Mouse (Mus musculus) left cerebral cortex, postnatal 4 days (tissue): ENCODE measurements at regions not wholly inside any gene's neighbourhood (a gene's known extent, or its start where the extent isn't known, plus 50 kb on each side); places are given as distances from the start of the nearest gene placed in this dataset.

Experiments used
- DNase-seq: peaks from one replicate; pipeline ENCODE4 v3.0.0-alpha.2; 2022
- intact Hi-C: fragments of 180-260 bp; cut with DNase I; formaldehyde crosslinking; loops from one replicate; pipeline ENCODE4 v1.15.1; 2025

GRCm38 (mm10) chr1:107908236-107909063 is 318.6 kb downstream of the Serpinb8 start:
- intact Hi-C loops, result no loop called here

DNA sequence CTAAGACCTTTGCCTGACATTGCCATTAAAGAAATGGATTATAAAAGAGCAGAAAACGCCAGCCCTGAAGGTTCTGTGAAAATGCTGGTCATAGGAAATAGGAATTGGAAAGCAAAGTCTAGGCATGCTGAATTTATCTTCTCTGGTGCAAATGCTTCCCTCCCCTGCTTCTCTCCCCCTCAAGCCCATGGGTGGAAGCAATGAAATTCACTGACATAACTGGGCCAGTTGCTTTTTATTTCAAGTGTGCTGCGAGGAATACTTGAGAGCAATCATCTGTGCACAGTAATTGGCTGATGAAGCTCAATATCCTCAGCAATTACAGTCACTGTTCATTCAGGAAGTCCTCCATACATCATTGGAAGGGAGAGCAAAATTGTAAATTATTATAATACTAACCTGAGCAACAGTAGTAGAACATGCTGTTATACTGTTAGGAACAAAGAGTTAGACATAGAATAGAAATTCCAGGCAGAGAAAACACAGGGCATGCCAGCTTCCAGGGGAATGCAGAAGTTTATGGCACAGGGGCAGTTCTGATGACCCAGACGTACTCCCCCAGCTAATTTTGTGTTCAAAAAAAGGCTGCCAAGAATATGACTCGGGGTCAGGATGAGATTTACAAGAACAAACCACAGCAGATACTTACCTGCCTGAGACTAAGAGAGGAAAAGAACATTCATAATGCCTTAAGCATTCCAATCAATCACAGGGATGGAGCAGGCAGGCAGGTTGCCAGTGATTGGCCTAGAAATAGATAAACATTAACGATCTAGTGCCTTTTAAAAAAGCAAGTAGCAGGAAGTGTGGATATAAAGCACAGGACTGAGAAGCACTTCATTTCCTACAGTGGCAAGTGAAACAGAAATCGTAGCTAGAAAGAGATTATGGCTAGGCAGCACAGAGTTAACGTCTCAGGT is 325.1 kb downstream of the Serpinb8 start:
- intact Hi-C loops, result no loop called here
- DNase-seq, result no peak

More at GRCm38 (mm10) chr1:107908236-107909063, 318.6 kb downstream of the Serpinb8 start:
- DNase-seq, result peak; percentile 51

- DNase-seq, result no peak
- intact Hi-C loops, result no loop called here
These were observed 327.2 kb downstream of the Serpinb8 start for GRCm38 (mm10) chr1:107917037-107917436.

GRCm38 (mm10) chr1:107941601-107942270 is 351.9 kb downstream of the Serpinb8 start:
- intact Hi-C loops, result no loop called here

DNA sequence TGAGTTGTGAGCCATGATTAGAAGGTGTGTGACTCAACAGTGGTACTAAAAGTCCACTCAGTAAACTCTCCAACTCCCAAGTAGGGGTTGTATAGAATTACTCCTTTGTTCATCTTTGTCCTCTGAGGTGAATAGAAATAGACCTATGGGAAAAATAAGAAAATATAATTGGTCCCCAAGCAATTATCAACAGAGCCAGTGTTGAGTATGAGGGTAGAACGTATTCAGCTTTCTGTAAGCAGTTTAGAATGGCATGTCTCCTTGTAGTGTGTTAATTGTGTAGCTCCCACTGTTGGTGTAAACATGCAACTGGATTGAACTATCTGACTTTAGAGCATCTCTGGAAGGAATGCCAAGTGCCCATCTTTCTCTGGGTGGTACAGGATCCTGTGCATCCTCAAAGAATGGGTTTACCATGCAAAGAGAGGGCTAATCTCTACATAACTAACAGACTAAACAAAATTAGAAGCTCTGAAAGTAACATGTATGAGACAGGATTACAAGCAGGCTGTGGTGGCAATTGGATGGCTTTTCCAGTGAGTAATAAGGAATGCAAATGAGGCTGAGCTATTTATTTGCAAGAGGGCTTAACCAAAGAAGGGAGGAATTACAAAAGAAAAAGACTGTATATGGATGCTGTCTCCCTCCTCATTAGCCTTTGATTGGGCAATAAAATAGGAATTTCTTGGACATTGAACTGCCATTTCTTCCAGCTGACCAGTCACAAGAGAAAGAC is 356.6 kb downstream of the Serpinb8 start:
- no peak for DNase-seq
- intact Hi-C loops, result no loop called here

More at GRCm38 (mm10) chr1:107941601-107942270, 351.9 kb downstream of the Serpinb8 start:
- no peak for DNase-seq

DNA sequence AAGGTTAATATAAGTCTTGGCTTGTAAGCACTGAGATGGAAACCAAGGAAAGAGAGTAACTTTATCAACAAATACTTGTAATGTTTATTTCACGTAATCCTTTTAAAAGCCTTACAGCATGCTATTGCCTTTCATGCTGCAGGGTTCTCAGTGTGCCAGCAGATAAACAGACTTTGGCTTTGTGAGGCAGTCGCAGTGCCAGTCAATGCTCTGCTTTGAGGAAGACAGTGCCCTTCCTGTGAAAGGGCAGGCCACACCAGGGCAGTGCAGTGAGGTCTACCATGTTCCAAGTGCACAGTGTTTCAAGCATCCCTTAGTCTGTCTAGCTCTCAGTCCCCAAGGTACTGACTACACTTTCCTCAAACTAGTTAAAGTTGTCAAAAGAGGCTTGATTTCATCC is 360.6 kb downstream of the Serpinb8 start:
- intact Hi-C loops, result no loop called here
- peak; percentile 1 for DNase-seq

- intact Hi-C loops, result no loop called here
- DNase-seq, result no peak
These were observed 371.2 kb downstream of the Serpinb8 start for GRCm38 (mm10) chr1:107961009-107961408.

DNA sequence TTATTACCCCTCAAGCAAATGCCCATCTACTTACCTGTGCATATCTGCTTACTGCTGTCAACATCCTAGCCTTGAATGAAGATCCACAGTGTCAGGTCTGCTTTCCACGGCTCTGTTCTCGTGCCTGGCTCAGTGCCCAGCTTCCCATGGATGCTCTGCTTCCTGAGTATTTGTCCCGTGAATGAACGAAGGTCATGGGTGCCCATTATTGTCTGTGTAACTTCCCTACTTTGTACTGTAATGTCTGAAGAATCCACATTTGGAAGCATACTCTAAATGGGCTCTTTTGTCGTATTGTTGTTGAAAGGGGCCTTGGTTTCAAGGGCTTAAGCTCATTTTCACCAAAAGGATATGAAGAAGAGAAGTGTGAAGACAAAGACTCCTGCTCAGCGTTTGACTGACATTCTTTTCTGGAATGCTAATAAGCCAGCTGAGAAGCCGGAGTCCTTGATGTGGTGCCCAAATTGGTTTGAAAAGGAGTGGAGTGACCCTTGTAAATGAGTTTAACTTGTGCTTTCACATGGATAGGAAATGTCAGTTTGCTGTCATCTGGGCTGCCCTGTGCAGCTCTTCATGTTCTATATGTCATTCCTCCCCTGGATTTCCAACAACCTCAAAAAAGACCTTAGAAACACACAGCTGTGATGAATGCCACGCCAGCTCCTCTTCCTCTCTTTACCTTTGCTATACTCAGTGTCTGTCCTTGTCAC is 386.0 kb downstream of the Serpinb8 start:
- DNase-seq, result peak; percentile 5
- intact Hi-C loops, result no loop called here

DNA sequence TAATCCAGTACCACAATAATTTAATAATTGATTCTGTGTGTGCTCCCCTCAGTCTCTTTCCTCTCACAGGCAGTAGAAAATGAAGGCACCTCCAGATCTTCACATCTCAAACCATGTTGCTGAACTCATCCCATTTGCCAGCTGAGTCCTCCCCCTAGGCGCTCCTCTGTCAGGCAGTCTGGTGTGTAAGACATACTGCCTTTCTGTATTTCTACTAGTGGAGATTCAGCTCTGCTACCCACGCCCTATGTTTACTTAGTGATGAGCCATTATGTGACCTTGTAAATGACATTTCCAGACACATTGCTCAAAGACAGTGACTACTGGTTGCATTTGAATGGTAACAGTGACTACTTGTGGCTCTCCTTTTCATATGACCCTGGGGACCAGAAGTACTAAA is 387.9 kb downstream of the Serpinb8 start:
- intact Hi-C loops, result no loop called here

DNA sequence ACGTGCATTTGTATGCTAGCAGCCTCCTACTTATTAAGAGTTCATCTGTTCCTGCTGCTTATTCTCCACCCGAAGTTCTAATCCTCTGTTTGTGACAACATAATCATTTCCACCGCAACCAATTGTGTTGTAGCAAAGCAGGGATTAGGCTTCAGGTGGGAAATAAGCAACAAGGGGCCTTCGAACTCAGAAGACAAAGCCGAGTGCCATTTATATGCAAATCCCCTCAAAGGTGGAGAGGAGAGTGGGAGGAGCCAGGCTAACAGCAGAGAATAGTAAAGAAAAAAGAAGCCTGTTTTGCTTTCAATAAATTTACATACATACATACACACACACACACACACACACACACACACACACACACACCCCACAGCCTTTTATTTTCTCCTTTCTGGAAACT is 388.6 kb downstream of the Serpinb8 start:
- intact Hi-C loops, result no loop called here
- no peak for DNase-seq

More for the DNA sequence above, 387.9 kb downstream of the Serpinb8 start:
- no peak for DNase-seq

DNA sequence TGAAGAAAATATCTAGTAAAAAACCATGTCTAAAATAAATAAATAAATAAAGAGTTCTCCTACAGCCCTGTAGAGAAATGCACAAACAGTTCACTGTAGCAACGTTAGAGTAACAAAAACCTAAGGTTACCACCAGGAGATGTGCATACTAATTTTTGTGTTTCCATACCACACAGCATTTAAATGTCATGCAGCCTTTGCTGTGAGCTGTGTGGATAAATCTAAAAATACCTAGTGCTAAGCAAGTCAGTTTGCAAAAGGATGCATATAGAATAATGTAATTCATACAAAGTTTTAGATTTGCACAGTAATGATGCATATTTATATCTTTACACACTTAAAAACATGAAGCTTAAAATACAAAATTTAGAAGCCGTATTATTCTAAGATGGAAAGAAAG is 395.8 kb downstream of the Serpinb8 start:
- intact Hi-C loops, result no loop called here
- DNase-seq, result no peak

DNA sequence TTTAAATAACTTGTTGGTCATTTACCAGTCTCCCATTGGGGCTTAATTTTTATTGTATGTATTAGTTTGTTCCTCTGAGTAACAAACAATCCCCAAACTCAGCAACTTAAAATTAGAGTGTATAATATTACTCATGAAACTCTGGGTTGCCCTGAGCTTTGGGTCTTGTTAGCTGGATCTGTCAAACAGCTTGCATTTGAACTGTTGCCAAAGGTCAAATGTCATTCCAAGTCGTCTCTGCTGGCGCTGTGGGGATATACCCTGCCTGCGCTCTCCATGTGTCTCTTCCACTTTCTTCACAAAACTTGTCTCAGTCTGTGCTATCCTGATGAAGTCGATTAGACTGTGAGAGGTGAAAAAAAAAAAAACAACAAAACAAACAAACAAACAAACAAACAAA is 398.3 kb downstream of the Serpinb8 start:
- intact Hi-C loops, result no loop called here
- no peak for DNase-seq

DNA sequence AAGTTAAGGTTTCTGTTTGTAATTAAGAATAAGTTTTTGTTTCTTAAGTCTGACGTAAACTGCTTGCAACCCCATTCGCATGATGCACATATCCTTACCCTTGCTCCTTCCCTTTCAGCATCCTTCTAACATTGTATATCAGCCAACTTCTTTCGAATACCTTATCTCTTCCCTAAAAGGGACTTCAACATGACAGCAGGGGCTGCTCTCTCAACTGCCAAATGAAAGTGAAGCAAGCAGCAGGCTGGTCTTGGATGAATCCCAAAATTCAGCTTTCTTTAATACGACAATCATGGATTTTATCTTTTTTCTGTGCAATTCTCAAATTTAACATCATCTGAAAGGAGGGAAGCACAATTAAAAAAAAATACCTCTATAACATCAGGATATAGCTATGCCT is 403.2 kb downstream of the Serpinb8 start:
- DNase-seq, result peak; percentile 12

GRCm38 (mm10) chr1:108023721-108024353 is 434.0 kb downstream of the Serpinb8 start:
- intact Hi-C loops, result no loop called here
- no peak for DNase-seq

More for the DNA sequence above, 403.2 kb downstream of the Serpinb8 start:
- intact Hi-C loops, result no loop called here

GRCm38 (mm10) chr1:108024705-108025104 is 434.9 kb downstream of the Serpinb8 start:
- intact Hi-C loops, result no loop called here
- no peak for DNase-seq

DNA sequence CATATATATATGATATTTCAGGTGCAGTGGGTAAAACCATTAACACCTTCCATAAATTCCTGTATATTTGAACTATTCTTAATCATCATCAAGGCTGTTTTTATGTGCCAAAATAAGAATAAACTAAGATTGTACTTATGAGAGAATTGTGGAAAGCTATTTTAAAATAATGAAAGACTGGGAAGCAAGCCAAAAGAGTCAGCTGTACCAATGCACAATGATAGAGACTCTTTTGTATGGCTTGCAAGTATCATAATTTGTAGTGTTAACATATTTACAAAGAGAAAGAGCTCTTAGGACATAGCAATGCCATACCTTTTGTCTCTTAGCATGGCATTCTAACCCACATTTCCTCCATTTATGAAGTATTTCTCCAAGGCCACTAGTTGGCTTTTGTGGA is 436.7 kb downstream of the Serpinb8 start:
- intact Hi-C loops, result no loop called here

DNA sequence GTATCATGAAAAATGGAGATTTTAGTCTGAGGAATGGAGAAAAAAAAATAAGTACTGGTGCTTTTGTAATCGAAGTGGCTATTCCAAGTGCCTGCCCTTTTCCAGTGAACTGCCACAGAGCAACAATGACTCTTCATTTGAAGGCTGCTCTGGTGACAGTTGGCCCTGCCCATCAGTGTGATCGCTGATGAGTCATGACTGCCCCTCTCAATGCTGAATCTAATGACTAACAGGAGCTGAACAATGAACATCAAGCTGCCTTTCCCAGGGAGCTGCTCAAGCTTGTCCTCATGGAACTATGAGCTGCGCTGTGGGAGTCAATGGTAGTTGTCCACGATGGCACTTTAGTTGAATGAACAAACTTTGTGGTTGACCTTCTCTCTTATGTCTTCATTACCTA is 456.4 kb downstream of the Serpinb8 start:
- no peak for DNase-seq
- intact Hi-C loops, result no loop called here

More for the DNA sequence above, 436.7 kb downstream of the Serpinb8 start:
- no peak for DNase-seq

DNA sequence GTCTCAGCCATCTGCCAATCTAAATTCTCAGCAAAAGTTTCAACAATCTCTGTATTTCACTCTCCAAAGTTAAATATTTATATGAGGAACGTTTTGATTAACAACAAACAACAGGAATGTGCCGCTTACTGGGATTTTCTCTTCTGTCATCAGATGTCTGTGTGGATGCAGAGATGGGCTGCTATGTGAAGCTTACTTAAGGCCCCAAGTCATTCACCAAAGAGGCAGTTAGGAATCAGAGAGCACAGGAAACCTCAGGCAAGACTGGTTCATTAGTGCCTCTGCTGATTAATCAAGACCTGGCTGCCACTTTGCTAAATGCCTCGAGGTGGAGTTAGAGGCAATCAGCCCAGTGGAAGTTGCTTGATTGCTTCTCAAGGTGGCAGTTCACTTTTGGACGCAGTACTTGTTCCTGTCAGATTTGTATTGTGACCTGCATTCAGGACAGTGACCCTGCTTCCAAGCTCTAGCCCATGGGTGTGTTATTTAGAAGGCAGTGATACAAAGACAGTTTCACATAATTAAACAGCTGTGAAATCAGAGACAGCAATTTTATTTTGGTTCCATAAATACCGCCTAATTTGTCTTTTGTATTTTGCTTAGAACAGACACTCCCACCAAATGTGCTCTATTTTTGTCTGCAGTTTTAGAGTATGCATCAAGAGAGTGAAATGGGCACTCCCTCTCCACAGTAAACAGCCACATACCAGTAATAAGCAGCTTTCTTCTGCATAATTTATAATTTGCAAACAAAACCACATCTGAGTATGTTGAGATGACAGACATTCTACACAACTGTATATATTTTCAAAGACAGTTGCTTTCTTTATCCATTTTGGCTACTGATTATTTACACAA is 457.3 kb downstream of the Serpinb8 start:
- no peak for DNase-seq

More for the DNA sequence above, 457.3 kb downstream of the Serpinb8 start:
- intact Hi-C loops, result no loop called here
